Mouse (Mus musculus): Measurements from ENCODE around the gene Grip1. TPM values are rescaled to one million over a fixed set of nuclear protein-coding genes. Genes with fewer than 3 reads are reported as not detected.
A peak's percentile ranks its signal among the peaks of the same experiment; 100 is the strongest.

Gene Grip1
- total RNA-seq, 4 experiments from 2014 or later: not detected

GRCm38 (mm10) chr10:119830388-119830956 lies 376.8 kb downstream of the Grip1 start:
- no peak for DNase-seq (ENCODE audit: low spot score in 2 of 2)

GRCm38 (mm10) chr10:119831086-119831485 lies 377.5 kb downstream of the Grip1 start:
- DNase-seq (ENCODE audit: low spot score in 2 of 2): no peak

GRCm38 (mm10) chr10:119833334-119833733 lies 379.7 kb downstream of the Grip1 start:
- no peak for DNase-seq (ENCODE audit: low spot score in 2 of 2)

DNA sequence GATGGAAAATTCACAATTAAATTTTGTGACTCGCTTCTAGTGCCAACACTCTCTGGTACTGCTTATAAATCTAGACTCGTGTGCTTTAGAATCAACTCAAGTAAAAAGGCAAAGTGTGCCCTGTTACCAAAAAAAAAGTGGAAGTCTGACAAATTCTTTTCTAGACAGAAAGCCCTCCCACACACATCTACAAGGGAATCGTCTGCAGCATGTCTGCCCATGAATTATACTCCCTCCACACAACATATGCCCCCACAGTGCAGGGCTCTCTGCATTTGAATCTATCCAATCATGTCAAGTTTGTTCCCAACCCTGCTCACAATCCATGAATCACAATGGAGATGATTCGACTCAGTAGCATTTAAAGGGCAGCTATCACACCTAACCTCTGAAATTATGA lies 380.5 kb downstream of the Grip1 start:
- DNase-seq (ENCODE audit: low spot score in 2 of 2): no peak

- DNase-seq (ENCODE audit: low spot score in 2 of 2): no peak
These were observed 386.0 kb downstream of the Grip1 start for GRCm38 (mm10) chr10:119839645-119840044.

DNA sequence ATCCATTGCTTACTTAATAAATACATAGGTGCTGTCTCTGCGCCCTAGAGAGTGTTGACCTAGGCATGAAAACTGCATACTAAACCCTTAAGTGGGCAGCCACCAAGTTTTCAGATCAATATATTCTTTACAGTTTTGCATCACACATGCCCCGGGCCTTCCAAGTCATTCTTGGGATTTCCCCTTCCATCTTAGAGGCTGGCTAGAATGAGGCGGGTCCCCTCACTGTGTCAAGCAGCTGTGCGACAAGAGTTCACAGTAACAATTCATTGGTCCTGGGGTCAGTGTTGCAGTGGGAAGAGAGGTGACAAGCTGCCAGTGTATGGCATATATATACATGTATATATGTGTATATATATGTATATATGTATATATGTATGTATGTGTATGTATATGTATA lies 388.4 kb downstream of the Grip1 start:
- no peak for DNase-seq (ENCODE audit: low spot score in 2 of 2)

DNA sequence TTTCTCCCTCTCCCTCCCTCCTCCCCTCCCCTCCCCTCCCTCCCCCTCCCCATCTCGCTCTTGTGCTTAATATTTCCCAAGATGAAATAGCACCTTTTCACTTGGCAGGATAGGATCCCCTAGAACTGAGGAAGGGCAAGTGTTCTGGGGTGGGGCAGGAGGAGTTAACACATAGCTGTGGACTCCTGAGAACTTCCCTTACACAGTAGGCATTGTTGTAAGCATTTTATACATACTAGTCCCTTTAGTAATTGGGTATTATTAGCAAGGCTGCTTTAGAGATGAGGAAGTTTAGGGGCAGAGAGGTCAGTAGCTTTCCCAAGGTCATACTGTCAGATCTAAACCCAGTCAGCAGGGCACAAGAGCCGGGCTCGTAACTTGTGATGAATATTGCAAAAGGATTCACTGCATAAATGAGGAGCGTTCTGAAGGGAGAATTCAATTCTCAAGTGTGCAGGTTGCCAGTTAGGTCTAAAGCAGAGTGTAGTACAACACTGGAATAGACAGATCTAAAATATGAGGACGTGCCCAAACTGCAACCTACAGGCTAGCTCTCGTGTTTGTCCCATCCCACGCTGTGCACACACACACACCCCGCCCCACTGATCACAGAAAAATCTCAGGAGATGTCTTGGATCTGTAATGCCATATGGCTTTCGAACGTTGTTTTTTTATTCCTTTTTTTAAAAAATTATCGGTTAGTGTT lies 392.2 kb downstream of the Grip1 start:
- no peak for DNase-seq (ENCODE audit: low spot score in 2 of 2)

- no peak for DNase-seq (ENCODE audit: low spot score in 2 of 2)
These were observed 398.0 kb downstream of the Grip1 start for GRCm38 (mm10) chr10:119851594-119851993.

GRCm38 (mm10) chr10:119852582-119853135 lies 399.0 kb downstream of the Grip1 start:
- DNase-seq (ENCODE audit: low spot score in 2 of 2): no peak

DNA sequence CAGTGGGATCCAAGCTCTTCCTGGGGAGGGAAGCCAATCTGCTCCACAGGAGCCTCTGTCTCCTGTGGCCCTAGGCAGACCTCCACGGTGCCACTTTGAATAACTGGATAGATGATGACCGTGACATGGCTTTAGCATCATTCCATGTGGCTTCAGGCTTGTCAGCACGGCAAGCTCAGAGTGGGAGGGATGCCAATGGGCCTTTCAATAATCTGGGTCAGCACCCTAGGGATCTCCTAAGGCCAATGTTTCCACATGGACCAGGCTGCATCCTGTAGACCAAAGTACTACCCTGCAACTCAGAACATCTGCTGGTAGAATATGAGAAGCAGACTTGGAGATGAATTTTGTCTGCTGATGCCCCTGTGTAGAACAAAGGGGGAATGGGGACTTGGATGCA lies 414.1 kb downstream of the Grip1 start:
- DNase-seq (ENCODE audit: low spot score in 2 of 2): peak; percentile 14 to 29

GRCm38 (mm10) chr10:119868995-119869579 lies 415.5 kb downstream of the Grip1 start:
- no peak for DNase-seq (ENCODE audit: low spot score in 2 of 2)

GRCm38 (mm10) chr10:119876721-119877120 lies 423.1 kb downstream of the Grip1 start:
- DNase-seq (ENCODE audit: low spot score in 2 of 2): no peak

DNA sequence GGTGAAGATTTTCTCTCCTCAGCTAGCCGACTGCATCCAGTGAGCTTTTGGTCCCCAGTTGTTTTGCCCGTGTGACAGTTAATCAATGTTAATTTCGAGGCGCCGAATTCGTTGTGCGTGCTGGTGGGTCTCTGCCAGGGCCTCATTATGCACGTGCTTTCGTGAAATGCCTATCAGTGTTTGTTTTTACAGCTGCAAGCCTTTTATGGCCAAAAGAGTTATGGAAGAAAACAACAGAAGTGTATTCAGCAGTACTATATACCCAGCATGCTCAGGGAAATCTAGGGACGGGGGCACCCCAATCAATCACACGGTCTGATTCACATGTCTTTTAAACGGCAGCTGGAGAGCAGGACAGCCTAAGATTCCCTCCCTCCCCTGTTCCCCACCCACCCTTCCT lies 424.7 kb downstream of the Grip1 start:
- DNase-seq (ENCODE audit: low spot score in 2 of 2): no peak

GRCm38 (mm10) chr10:119884591-119884990 lies 431.0 kb downstream of the Grip1 start:
- no peak for DNase-seq (ENCODE audit: low spot score in 2 of 2)

DNA sequence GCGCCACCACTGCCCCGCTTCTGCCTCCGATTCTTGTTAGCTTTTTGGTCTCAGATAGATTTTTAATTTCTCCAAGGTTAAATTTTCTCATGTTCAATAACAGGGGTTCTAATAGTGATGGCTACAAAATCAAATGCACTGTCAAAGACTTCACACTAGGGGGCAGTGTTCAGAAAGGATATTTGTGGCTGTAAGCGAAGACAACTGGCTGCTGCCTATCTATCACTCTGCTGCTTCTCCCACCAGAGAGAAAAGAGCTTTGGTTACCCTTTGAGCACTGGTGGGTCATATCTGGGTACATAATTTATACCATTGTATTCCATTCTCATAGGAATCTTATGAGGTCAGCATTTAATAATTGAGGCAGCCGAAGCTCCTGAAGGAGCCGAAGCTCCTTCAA lies 431.9 kb downstream of the Grip1 start:
- DNase-seq (ENCODE audit: low spot score in 2 of 2): no peak

DNA sequence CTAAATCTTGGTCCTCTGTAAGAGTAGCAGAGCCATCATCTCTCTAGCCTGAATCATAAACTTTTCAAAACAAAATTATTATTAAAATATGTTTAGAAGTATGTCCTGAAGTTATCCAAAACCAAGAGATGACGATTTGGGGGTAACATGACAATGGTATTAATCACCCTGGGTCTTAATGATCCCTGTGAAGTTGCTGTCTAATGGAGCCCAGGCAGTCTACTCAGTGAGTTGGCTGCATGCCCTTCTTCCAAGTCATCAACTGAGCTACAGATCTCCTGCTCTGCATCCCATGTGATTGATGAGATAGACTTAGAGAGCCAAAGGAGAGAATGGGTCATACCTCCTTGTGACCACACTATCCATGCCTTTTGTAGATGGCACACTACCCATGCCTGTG lies 433.1 kb downstream of the Grip1 start:
- DNase-seq (ENCODE audit: low spot score in 2 of 2): no peak

- no peak for DNase-seq (ENCODE audit: low spot score in 2 of 2)
These were observed 449.1 kb downstream of the Grip1 start for GRCm38 (mm10) chr10:119902754-119903153.

- DNase-seq (ENCODE audit: low spot score in 2 of 2): no peak
These were observed 453.2 kb downstream of the Grip1 start for GRCm38 (mm10) chr10:119906869-119907268.

GRCm38 (mm10) chr10:119917995-119918394 lies 464.4 kb downstream of the Grip1 start:
- no peak for DNase-seq (ENCODE audit: low spot score in 2 of 2)

GRCm38 (mm10) chr10:119927963-119928362 lies 474.3 kb downstream of the Grip1 start:
- no peak for DNase-seq (ENCODE audit: low spot score in 2 of 2)

DNA sequence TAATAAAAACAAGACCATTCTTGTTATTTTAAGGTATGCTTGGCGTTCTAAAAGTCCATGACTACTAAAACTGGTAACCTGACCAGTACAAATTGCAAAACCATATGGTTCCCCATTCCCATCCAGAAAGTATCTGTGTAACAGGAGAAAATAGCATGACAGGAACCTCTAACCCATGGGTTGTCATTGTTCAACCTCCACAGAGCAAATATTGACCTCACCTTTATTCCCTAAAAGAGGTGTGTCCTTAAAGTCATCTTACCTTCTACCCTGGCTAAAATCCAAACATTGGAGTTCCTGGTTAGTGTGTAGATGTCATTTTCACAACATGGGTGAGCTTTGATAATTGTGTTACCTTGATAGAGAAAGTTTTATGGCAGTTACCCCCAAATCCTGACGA lies 475.3 kb downstream of the Grip1 start:
- no peak for DNase-seq (ENCODE audit: low spot score in 2 of 2)

- no peak for DNase-seq (ENCODE audit: low spot score in 2 of 2)
These were observed 479.2 kb downstream of the Grip1 start for GRCm38 (mm10) chr10:119932794-119933193.

DNA sequence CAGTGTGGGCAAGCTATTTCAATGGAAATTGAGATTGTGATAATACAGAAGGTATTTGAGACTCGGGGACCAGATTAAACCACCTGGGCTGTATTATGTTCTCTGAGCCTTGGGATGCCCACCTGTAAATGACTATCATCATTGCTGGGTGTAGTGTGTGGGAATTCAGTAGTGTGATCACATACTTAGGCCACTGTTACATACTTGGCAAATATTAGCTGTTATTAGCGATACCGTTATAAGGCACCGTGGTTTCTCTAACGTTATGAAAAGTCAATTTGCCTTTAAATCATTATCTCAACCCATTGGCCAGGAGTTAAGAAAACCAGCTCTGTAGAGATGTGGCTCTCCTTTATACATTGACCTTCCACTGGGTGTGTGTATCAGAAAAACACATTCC lies 479.7 kb downstream of the Grip1 start:
- DNase-seq (ENCODE audit: low spot score in 2 of 2): no peak
